Mouse (Mus musculus) naive thymus-derived CD4-positive, alpha-beta T cell, adult 2 months (primary cell): ENCODE results near the gene A930009A15Rik.

Source experiments
- DNase-seq: peaks from one replicate; pipeline ENCODE4 v3.0.0-alpha.2; 2011; ENCODE audit warnings: low read depth

A930009A15Rik gene

GRCm38 (mm10) chr10:115581971-115582370 lies 12.2 kb downstream of the A930009A15Rik start:
- DNase-seq, result no peak

- DNase-seq, result no peak
Observed at GRCm38 (mm10) chr10:115583071-115583470, 13.3 kb downstream of the A930009A15Rik start.

GRCm38 (mm10) chr10:115584656-115585055 lies 14.9 kb downstream of the A930009A15Rik start:
- DNase-seq, result no peak

GRCm38 (mm10) chr10:115585491-115586245 lies 15.9 kb downstream of the A930009A15Rik start:
- no peak for DNase-seq

GRCm38 (mm10) chr10:115586246-115587231 lies 16.8 kb downstream of the A930009A15Rik start:
- no peak for DNase-seq

- DNase-seq, result no peak
Observed at GRCm38 (mm10) chr10:115587301-115587969, 17.6 kb downstream of the A930009A15Rik start, which contains the start of gene Lgr5. TSS of gene Lgr5 (minus strand) at chr10:115587780.

- no peak for DNase-seq
Observed at GRCm38 (mm10) chr10:115587979-115588378, 18.2 kb downstream of the A930009A15Rik start.

- DNase-seq, result no peak
Observed at GRCm38 (mm10) chr10:115593221-115593620, 23.4 kb downstream of the A930009A15Rik start.

- DNase-seq, result no peak
Observed at GRCm38 (mm10) chr10:115593651-115594050, 23.9 kb downstream of the A930009A15Rik start.

- no peak for DNase-seq
Observed at GRCm38 (mm10) chr10:115595748-115596147, 26.0 kb downstream of the A930009A15Rik start.

GRCm38 (mm10) chr10:115617456-115618287 lies 47.9 kb downstream of the A930009A15Rik start:
- peak; percentile 35 for DNase-seq

- no peak for DNase-seq
Observed at GRCm38 (mm10) chr10:115618288-115618856, 48.6 kb downstream of the A930009A15Rik start.

GRCm38 (mm10) chr10:115623481-115623880 lies 53.7 kb downstream of the A930009A15Rik start:
- DNase-seq, result no peak

GRCm38 (mm10) chr10:115623956-115624671 lies 54.3 kb downstream of the A930009A15Rik start:
- DNase-seq, result no peak

GRCm38 (mm10) chr10:115624957-115625356 lies 55.2 kb downstream of the A930009A15Rik start:
- DNase-seq, result no peak

GRCm38 (mm10) chr10:115626678-115627077 lies 56.9 kb downstream of the A930009A15Rik start:
- DNase-seq, result no peak
